Mouse (Mus musculus): ENCODE data around the gene Trnp1.

DNA sequence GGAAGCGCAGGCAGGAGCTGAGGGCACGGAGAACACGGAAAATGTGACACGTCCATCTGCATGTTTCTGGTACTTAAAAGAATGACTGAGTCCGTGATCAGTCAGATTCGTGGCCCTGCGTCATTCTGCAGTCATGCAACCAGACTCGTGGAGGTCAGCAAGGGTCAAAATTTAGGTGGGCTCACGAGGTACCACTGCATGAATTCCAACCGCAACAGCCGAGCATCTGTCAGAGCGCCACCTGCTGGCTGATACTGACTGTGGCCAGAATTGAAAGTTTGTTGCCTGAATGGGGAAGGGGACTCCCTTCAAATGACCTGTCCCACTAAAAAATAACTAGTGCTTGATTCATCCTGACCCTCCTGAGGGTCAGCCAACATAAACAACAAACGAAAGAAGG is 48.6 kb downstream of the Trnp1 start:
- TF ChIP-seq CTCF (IDR thresholded peaks at IDR 0.05; ENCODE audit: low read depth), result peak; percentile 88
- no peak for TF ChIP-seq EP300 (optimal IDR thresholded peaks at IDR 0.05)

All from stomach, postnatal 0 days (tissue).